Mouse (Mus musculus): Measurements from ENCODE around the gene Olfr1226.
"Not testable (repeated sequence)": the region's sequence is repeated elsewhere in the genome, so short reads cannot be mapped to it uniquely, and the experiment has no call there.

Gene Olfr1226

DNA sequence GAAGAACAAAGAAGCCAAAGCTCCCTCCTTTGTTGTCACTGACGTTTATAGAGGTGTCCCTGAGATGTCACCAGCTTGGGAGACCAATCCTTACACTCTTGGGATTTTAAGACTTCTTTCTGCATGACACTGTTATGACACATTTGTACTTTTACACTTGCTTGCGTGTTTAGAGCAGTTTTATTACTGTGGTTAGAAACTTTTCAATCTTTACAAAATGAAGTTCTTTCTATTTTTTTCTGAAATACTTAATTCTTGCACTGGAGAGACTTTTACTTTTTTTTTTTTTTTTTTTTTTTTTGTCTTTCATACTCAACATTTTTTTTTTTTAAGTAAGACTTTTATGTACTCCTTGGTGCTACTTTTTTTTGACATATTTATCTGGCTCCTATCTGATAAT, at the start of gene Olfr1226:
Olfr1226 (minus strand) TSS at position 101 of the 400 bp plus-strand sequence.
- DNase-seq (ENCODE audit: low spot score), result no peak

DNA sequence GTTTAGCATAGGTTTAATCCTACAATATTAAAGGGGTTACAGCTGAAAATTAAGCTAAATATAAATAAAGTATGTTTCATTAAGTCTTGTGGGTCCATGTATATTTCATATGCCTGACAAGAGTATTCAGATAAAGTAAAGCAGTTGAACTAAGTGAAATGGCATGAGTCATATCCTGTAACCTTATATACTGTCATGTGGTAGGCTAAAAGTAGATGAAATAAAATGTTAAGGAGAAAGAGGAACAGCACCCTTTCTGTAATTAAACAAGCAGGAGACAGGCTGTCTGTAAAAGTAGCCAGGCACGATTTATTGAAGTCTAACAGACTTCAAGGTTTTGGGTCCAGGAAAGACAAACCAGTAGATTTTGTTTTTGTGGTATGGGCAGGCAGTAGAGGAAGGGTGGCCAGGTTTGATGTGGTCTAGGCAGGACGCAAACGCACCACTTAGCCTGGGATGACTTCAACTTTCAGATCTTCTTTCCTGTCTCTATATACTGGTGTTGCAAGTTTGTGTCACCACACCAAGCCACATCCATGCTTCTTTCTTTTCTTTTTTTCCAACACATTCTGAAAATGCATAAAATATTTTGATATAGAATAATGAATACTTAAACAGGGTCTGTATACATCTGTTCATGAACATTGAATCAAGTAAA, 3.4 kb downstream of the Olfr1226 start:
- no peak for DNase-seq (ENCODE audit: low spot score)

- DNase-seq (ENCODE audit: low spot score), result no peak
These were observed 25.3 kb downstream of the Olfr1226 start, which contains the start of gene Olfr1225 for GRCm38 (mm10) chr2:89174569-89174968. Gene Olfr1225 (minus strand): TSS chr2:89174669.

DNA sequence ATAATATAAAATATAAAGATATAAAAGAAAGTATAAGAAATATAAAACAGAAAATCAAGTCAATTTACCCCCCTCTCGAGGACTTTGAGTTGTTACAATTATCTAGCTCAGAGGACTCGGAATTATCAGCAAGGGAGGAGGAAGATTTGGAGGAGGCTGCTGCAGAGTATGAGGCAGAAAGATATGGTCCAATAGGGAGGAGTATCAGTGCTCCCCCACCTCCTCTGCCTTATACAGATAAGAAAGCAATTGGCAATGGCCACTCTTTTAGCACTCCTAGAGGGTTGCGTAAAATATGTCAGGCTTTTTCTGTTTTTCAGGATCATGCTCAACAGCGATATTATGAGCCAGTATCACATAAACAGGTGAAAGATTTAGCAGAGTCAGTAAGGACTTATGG, 35.1 kb downstream of the Olfr1226 start:
- not testable (repeated sequence) for DNase-seq (ENCODE audit: low spot score)

DNA sequence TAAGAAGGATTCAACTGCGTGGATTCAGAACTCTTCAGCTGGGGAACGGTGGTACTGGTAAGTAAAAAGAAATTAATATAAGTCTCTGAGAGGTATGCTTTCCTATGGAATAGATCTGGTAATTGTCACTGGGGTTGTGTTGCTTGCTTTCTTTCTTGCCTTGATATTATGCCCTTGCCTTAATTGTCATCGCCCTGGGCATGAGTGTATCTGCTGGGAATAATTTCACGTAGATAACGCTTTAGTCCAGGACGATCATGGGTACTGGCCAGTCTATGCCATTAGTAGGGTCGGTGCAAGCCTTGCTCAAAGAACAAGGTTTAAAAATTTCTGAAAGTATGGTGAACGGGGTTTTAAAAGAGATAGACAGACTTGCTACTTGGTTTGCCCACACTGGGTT, 35.9 kb downstream of the Olfr1226 start, which contains the start of gene Olfr1224-ps1:
Olfr1224-ps1 (minus strand) TSS at position 101 of the 400 bp plus-strand sequence.
- DNase-seq (ENCODE audit: low spot score), result not testable (repeated sequence)

GRCm38 (mm10) chr2:89151460-89151859, 48.4 kb downstream of the Olfr1226 start, which contains the start of gene Olfr1223:
Gene Olfr1223 (minus strand): TSS chr2:89151560.
- DNase-seq (ENCODE audit: low spot score), result no peak

Data from ovary, postnatal 36 days (tissue).